Mouse (Mus musculus) neural tube, embryonic 14.5 days (tissue): Measurements from ENCODE around the gene Ccdc121. TPM values are rescaled to one million over a fixed set of nuclear protein-coding genes. Genes with fewer than 3 reads are reported as not detected.

Experiments used
- ATAC-seq: fragments of 200-750 bp; cut with Nextera tagmentation; 2 replicates; pipeline ENCODE4 v1.8.0; 2017; ENCODE audit warnings: low read depth, mild to moderate bottlenecking, moderate TSS enrichment, moderate library complexity
- H3K27ac ChIP-seq: fragments of 300-500 bp; sonication (generic); 2 replicates; pipeline ENCODE4 v1.5.1; 2014; ENCODE audit warnings: low read depth, mild to moderate bottlenecking, control low read depth, low read length, moderate library complexity, mixed read lengths
- H3K27me3 ChIP-seq: fragments of 300-500 bp; sonication (generic); 2 replicates; pipeline ENCODE4 v1.6.1; 2014; ENCODE audit warnings: low read length; ENCODE audit not compliant: control insufficient read depth, insufficient read depth
- H3K36me3 ChIP-seq: fragments of 300-500 bp; sonication (generic); 2 replicates; pipeline ENCODE4 v1.6.1; 2014; ENCODE audit warnings: low read length, mixed read lengths; ENCODE audit not compliant: control insufficient read depth, insufficient read depth
- H3K4me1 ChIP-seq: fragments of 300-500 bp; sonication (generic); 2 replicates; pipeline ENCODE4 v1.6.1; 2014; ENCODE audit warnings: low read length; ENCODE audit not compliant: control insufficient read depth, insufficient read depth
- H3K4me2 ChIP-seq: fragments of 300-500 bp; sonication (generic); 2 replicates; pipeline ENCODE4 v1.6.1; 2014; ENCODE audit warnings: mild to moderate bottlenecking, low read depth, low read length, control low read depth
- H3K4me3 ChIP-seq: fragments of 300-500 bp; sonication (generic); 2 replicates; pipeline ENCODE4 v1.5.1; 2014; ENCODE audit warnings: low read depth, low read length, control low read depth, mixed read lengths
- H3K9ac ChIP-seq: fragments of 300-500 bp; sonication (generic); replicated peaks from 2 replicates; pipeline ENCODE4 v1.6.1; 2014; ENCODE audit warnings: low read depth, mild to moderate bottlenecking, control low read depth, low read length, mixed read lengths
- H3K9me3 ChIP-seq: fragments of 300-500 bp; sonication (generic); 2 replicates; pipeline ENCODE4 v1.6.1; 2016; ENCODE audit warnings: low read length; ENCODE audit not compliant: control insufficient read depth
- WGBS: fragments of 180-500 bp; shearing (Covaris S2); extraction: QIAGEN DNeasy Blood & Tissue Kit; methylation state at CpG from one replicate; pipeline ENCODE4 v1.1.7; 2014; 5-methylcytosine and 5-hydroxymethylcytosine counted together
- polyA plus RNA-seq: library from polyadenylated mRNA; unstranded; fragments of >200 nt; fragmentation: Nextera tagmentation; extraction: Ambion mirVana; gene quantifications from 2 replicates; pipeline ENCODE4 v1.2.1, GENCODE M21; 2014

The Ccdc121 gene
- polyA plus RNA-seq, 1 experiment from 2014 or later = not detected

DNA sequence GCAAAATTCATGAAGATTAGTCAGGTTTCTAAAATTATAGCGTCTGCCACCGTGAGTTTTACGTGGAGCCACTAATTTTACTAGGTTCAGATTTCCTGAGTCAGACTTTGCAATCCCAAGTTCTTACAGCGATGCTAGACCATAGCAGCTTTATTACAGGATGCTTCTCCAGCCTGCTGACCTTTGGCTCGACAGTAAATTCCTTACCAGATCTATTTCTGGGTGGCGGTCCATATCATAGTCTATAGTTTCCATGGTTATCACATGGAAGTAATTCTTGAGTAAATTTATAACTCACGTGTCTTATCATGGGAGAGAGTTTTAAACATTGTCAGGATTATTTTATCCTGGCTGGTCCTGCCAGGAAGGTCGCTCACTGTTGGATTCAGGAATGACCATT is 41.8 kb downstream of the Ccdc121 start:
- 82% methylated on average over 8 of the region's 8 CpGs for WGBS
- H3K9ac ChIP-seq = no peak overlapping the region
- no peak overlapping the region for H3K4me2 ChIP-seq
- no peak for ATAC-seq
- no peak overlapping the region for H3K27ac ChIP-seq
- H3K27me3 ChIP-seq = no peaks in the 10 kb centered on the region
- no peak overlapping the region for H3K4me3 ChIP-seq
- no peaks in the 10 kb centered on the region for H3K36me3 ChIP-seq
- no peaks in the 10 kb centered on the region; the same call in 1 of the 2 replicates for H3K4me1 ChIP-seq
- peaks cover 3% of the 10 kb centered on the region; the same call in 1 of the 2 replicates for H3K9me3 ChIP-seq

DNA sequence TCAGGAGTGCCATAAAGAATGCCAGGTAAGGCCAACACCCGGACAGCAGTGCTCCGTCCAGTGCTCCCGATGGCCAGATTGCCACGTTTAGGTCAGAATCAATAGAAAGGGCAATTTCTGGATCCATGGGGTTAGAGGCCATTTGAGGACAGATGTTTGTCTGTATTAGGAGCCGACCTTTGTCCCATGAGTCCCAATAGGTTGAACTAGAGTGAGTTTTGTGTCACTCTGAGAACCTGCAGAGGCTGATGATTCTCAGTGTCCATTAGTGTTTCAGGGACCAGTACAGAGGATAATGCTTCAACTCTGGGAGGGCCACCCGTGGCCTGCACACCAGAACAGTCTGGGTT is 44.0 kb downstream of the Ccdc121 start:
- Histone ChIP-seq H3K4me3 (no peak overlapping the region), H3K4me1 (no peaks in the 10 kb centered on the region; the same call in 1 of the 2 replicates), H3K36me3 (no peaks in the 10 kb centered on the region), H3K27ac (no peak overlapping the region), H3K9me3 (peaks cover 3% of the 10 kb centered on the region; the same call in 1 of the 2 replicates), H3K27me3 (no peaks in the 10 kb centered on the region), H3K4me2 (no peak overlapping the region), H3K9ac (no peak overlapping the region)
- WGBS = 92% methylated on average over 6 of the region's 6 CpGs
- no peak for ATAC-seq

DNA sequence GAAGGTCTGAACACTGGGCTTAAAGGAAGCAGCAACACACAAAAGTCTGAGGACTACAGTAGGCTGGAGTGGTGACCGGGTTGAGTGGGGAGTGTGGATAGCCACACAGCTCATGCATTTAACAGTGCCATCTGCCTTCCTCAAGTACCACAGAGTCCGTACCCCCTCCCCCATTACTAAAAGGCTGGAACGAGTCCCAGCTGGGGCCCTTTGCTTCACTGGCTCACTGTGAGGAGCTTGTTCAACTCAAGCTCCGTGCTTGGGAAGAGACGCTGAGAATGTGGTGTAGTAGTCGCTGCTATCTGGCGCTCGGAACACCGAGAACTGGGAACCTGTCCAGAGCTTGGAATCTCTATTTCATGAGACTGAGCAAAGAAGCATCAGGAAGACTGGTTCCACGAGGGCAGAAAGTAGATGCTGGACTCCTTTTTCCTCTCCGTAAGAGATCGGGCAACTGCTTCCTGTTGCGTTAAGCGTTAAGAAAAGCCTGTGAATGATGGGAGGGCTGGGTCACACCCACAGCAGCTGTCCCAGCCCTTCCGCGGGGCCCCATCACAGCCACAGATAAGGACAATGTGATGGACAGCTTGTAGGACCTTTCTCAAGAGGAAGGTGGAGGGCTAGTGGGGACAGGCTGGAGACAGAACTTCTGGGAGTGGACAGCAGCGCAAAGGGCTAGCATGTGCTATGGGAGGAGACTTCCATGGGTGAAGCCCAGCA is 44.5 kb downstream of the Ccdc121 start:
- no peak overlapping the region for H3K4me2 ChIP-seq
- 67% methylated on average over 17 of the region's 17 CpGs for WGBS
- ATAC-seq = peak; percentile 61; the same call in 1 of the 2 replicates
- no peak overlapping the region for H3K27ac ChIP-seq
- no peak overlapping the region for H3K4me3 ChIP-seq
- H3K27me3 ChIP-seq = no peaks in the 10 kb centered on the region
- H3K9ac ChIP-seq = no peak overlapping the region
- no peaks in the 10 kb centered on the region; the same call in 1 of the 2 replicates for H3K4me1 ChIP-seq
- H3K36me3 ChIP-seq = no peaks in the 10 kb centered on the region
- H3K9me3 ChIP-seq = peaks cover 3% of the 10 kb centered on the region; the same call in 1 of the 2 replicates

DNA sequence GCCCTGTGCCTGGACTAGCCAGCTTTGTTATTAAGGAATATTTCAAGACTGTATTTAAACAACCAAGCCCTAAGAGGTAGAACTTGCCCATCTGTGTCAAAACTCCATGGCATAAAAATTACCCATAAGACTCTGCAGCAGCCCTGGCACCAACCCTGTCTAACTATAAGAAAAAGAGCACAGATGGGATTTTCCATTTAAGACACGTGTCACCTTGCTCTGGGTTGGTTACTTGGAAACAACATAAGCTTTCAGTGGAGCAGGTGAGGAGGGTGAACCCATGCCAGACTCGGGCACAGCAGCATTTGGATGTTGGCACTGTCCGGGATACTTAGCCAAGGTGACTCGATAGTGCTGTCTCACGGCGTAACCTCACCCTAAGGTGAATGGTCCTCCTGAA is 45.2 kb downstream of the Ccdc121 start:
- Histone ChIP-seq H3K27ac (no peak overlapping the region), H3K4me1 (no peaks in the 10 kb centered on the region; the same call in 1 of the 2 replicates), H3K27me3 (no peaks in the 10 kb centered on the region), H3K9me3 (no peaks in the 10 kb centered on the region), H3K4me3 (no peak overlapping the region), H3K4me2 (no peak overlapping the region), H3K9ac (no peak overlapping the region), H3K36me3 (no peaks in the 10 kb centered on the region)
- no peak for ATAC-seq
- WGBS = 91% methylated on average over 6 of the region's 6 CpGs

DNA sequence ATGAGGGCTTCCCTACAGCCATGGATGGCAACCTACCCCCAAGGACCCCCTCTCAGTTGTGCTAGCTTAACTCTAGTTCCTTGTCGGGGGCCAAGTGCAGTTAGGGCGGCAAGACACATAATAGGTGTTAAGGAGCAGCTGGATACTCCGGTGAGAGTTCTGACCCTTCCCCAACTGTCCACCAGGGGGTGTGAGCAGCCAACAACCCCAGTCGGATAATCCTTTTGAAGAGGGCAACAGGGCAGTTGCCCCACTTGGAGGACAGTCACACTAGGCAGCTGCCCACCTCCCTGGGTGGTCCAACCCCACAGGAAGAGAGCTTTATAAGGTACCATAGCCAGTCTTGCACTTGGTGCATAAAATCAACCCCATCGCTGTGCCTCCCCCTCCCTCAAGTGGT is 46.2 kb downstream of the Ccdc121 start:
- H3K27me3 ChIP-seq = no peaks in the 10 kb centered on the region
- no peaks in the 10 kb centered on the region; the same call in 1 of the 2 replicates for H3K4me1 ChIP-seq
- no peaks in the 10 kb centered on the region for H3K9me3 ChIP-seq
- no peak overlapping the region for H3K9ac ChIP-seq
- 41% methylated on average over 5 of the region's 5 CpGs for WGBS
- H3K36me3 ChIP-seq = no peaks in the 10 kb centered on the region
- ATAC-seq = no peak
- H3K4me3 ChIP-seq = no peak overlapping the region
- no peak overlapping the region for H3K4me2 ChIP-seq
- H3K27ac ChIP-seq = no peak overlapping the region

DNA sequence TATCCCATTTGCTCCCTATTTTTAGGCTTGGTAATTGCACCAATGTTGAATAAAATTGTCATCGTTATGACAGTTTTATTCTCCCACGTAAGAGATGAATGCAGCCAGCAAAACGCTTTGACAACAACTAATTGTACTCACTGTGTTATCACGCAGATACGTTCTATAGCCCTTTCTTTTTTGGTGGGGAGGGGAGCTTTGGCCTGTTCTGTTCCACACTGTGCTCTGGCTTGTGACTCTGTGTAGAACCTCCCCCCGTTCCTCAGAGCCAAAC is 48.4 kb downstream of the Ccdc121 start:
- H3K9ac ChIP-seq = no peak overlapping the region
- no peaks in the 10 kb centered on the region for H3K9me3 ChIP-seq
- H3K36me3 ChIP-seq = no peaks in the 10 kb centered on the region
- ATAC-seq = no peak
- H3K27me3 ChIP-seq = no peaks in the 10 kb centered on the region
- H3K4me3 ChIP-seq = no peak overlapping the region
- H3K4me1 ChIP-seq = no peaks in the 10 kb centered on the region; the same call in 1 of the 2 replicates
- H3K4me2 ChIP-seq = no peak overlapping the region
- H3K27ac ChIP-seq = no peak overlapping the region
- 80% methylated on average over 6 of the region's 6 CpGs for WGBS

DNA sequence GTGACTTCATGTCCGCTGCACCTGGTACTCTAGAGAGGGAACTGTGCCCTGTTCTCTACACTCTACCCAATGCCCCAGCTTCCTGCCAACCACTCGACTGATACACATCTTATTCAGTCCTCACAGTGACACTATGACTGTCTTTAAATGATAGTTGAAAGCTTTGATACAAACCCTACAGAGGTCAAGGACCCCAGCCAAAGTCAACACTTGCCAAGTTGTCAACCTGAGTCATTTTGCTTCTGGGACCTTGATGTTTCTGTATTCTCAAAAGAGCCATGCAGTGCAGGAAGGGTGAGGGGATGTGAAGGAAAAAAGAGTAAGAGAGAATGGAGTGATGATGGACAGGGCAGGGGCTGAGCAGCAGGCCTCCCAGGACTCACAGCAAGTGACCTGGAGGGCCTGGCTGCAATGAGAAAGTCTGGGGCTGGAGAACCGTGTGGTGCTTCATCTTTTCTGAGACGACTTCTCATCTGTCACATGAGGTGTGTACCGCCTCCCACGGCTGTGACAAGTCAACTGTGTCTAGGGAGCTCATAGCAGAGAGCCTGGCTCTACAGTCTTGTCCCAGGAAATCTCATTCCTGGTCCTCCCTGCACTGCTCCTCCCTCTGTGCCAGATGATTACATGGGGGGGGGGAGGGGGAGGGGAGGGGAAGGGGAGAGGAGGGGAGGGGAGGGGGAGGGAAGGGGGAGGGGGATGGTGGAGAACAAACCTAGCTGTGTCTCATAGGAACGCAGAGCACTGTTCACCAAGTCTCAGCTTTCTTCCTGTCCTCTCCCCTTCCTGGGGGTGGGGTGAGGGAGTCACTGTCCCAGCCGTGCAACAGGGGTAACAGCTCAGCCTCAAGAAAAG is 49.0 kb downstream of the Ccdc121 start:
- H3K36me3 ChIP-seq = no peaks in the 10 kb centered on the region
- no peaks in the 10 kb centered on the region for H3K27me3 ChIP-seq
- no peaks in the 10 kb centered on the region for H3K9me3 ChIP-seq
- no peak overlapping the region for H3K4me2 ChIP-seq
- H3K4me1 ChIP-seq = no peaks in the 10 kb centered on the region; the same call in 1 of the 2 replicates
- no peak overlapping the region for H3K9ac ChIP-seq
- WGBS = 57% methylated on average over 8 of the region's 8 CpGs
- no peak overlapping the region for H3K27ac ChIP-seq
- H3K4me3 ChIP-seq = no peak overlapping the region
- ATAC-seq = no peak

DNA sequence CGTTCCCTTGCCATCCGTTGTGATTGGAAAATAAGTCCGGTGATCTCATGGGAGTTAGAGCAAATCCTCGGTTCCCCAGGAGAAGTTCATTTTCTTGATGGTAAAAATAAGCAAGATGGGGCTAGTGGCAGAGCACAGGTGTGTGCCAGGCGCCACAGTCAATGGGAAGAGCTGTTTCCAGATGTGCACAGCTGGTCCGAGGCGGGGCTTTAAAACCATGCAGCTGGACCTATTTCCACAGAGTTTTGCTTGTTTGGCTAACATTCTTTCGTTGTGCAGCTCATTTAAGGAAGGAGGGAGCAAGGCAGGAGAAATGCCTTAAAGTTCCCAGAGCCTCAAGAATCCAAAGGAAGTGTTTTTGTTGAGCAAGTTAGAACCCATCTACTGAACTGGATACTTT is 49.8 kb downstream of the Ccdc121 start:
- 91% methylated on average over 8 of the region's 8 CpGs for WGBS
- no peak for ATAC-seq

DNA sequence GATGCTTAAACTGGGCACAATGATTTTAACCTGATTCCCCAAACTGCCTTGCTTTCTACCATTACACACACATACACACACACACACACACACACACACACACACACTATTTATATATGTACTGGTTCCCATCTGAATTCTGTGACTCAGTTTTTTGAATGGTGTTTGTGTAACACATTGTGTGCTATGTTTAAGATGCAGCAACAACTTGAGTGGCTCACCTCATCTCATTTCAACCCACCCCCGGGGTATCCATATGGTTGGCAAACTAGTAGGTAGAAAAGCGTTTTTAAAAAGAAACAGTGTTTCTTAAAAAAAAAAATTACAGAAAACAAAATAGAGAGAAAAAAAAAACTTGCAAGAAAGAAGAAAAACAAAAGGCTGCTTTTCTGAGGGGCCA is 51.0 kb downstream of the Ccdc121 start:
- WGBS = 83% methylated on average over 2 of the region's 2 CpGs

More for the DNA sequence above, 49.8 kb downstream of the Ccdc121 start:
- Histone ChIP-seq H3K27me3 (no peaks in the 10 kb centered on the region), H3K4me3 (no peak overlapping the region), H3K27ac (no peak overlapping the region), H3K9me3 (no peaks in the 10 kb centered on the region), H3K36me3 (no peaks in the 10 kb centered on the region), H3K4me2 (no peak overlapping the region), H3K4me1 (no peaks in the 10 kb centered on the region), H3K9ac (no peak overlapping the region)

More for the DNA sequence above, 51.0 kb downstream of the Ccdc121 start:
- Histone ChIP-seq H3K4me1 (no peaks in the 10 kb centered on the region), H3K27me3 (no peaks in the 10 kb centered on the region), H3K27ac (no peak overlapping the region), H3K4me2 (no peak overlapping the region), H3K36me3 (no peaks in the 10 kb centered on the region), H3K4me3 (no peak overlapping the region), H3K9me3 (no peaks in the 10 kb centered on the region), H3K9ac (no peak overlapping the region)
- ATAC-seq = no peak
